Mouse (Mus musculus) effector memory CD4-positive, alpha-beta T cell, adult 7 months (primary cell): Measurements from ENCODE around the gene Dcaf1. TPM values are rescaled to one million over a fixed set of nuclear protein-coding genes. Genes with fewer than 3 reads are reported as not detected.

Source experiments
- polyA plus RNA-seq: library from polyadenylated mRNA; unstranded; fragments of 100-300 nt; shearing (Covaris generic); gene quantifications from one replicate; pipeline ENCODE4 v1.2.1, GENCODE M21; 2017

Gene Dcaf1
- polyA plus RNA-seq = 46.3 TPM

GRCm38 (mm10) chr9:106821618-106822380 lies at the start of gene Dcaf1:
Gene Dcaf1, plus strand, starts transcription at chr9:106821874.

GRCm38 (mm10) chr9:106788812-106789321 lies 32.8 kb upstream of the Dcaf1 start, which contains the start of gene Rad54l2:
Gene Rad54l2, minus strand, starts transcription at chr9:106789194.

DNA sequence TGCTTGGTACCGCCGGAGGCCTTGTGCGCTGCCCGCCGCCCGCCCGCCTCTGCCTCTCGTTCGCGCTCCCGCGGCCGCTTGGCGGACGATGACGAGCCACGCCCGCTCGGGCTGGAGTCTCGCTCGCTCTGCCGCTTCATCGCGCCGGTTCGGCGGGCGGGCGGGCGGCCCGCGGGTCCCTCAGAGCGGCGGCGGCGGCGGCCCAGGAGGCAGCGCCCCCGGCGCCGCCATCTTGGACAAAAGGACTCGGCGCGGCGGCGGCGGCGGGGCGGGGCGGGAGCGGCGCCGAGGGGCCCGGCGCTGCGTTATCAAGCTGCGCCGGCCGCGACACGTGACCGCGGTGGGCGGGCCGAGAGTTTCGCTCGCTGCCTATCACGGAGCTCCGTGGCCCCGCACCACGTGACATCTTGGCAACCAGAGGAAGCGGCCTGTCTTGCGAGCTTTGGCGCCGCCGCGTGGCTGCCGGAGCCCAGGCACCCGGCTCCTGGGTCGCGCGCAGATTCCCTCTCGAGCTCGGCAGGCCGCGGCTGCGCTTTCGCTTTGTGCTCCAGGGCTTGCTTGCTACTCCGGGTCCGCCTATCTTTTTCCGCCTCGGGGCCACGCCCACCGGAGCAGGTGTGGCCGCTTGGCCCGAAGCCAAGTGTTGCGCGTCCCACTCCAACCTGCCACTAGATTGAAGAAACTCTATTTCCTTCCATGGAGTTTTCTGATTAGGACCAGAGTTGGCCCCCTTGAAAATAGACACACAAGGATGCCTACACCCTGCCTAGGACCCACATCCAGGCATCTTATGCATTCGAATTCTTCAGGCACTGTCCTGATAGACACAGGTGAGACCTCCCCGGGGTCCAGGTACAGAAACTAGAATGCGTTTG lies 65.4 kb downstream of the Dcaf1 start, which contains the start of gene Rbm15b:
Rbm15b (minus strand) TSS at position 601 of the 875 bp plus-strand sequence.

DNA sequence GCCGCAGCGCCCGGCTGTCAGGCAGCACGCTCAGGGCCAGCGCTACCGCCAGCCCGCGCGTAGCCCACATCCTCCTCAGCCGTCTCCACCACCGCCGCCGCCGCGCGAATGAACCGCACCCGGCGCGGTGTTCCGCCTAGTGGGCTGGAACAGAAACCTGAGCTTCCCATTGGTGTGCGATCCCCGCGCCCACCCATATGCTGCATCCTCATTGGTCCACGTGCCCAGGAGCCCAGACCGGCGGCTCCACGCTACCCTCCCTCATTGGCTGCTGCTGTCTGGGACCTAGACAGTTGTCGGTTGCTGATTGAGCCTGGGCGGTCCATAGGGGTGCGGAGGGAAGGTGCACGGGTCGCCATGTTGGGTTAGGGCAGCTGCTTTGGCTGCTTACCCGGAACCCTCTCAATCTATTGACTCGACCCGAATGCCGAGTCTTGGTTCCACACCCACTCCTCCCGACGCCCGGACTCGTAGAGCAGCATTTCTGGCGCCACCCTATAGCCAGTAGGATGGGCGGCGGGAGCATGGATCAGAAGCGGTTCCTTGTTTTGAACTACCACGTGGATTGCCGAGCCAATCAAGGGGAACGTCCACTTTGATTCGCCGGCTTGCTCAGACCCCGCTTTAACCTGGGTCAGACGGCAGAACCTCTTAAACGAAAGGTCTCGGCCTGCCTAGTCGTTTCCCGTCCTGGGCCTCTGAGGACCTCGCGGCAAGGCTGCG lies 70.3 kb downstream of the Dcaf1 start, which contains the start of gene Manf:
Manf (minus strand) TSS at position 151 of the 723 bp plus-strand sequence.

Other genes starting within 250 kb of the Dcaf1 start
- gene Iqcf6, start 195.3 kb upstream of the Dcaf1 start, polyA plus RNA-seq = not detected
- 0.29 TPM for gene Grm2, start 165.8 kb upstream of the Dcaf1 start, polyA plus RNA-seq
- gene Tex264, start 135.9 kb upstream of the Dcaf1 start, polyA plus RNA-seq = 56.6 TPM
- 5.5 TPM for gene Rad54l2, start 32.7 kb upstream of the Dcaf1 start, polyA plus RNA-seq
- gene Rbm15b, start 65.6 kb downstream of the Dcaf1 start, polyA plus RNA-seq = 37.3 TPM
- gene Manf, start 70.1 kb downstream of the Dcaf1 start, polyA plus RNA-seq = 119 TPM